ENCODE assay signal across 18 mouse cellular contexts in the genomic region with DNA sequence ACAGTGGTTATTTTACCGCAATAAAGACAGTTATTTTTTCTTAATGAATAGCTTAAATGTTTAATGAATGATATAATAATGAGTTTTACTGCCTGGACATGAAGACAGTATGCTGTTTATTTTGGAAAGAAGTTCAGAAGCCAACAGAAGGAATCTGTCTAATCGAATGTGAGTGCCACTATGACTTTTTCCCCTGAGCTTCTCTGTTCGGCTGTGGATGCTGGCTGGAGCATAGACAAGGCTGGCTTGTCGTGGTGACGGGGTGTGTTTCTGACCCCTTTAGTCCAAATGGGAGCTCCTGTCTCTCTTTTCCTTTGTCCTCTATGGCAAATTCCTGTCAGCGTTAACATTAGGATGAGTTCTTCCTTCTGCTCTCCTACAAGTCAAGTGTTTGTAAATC.
"Had no signal": no experiment of that assay in that cellular context is flagged by ENCODE, and none has a peak within 500 bp of the region (broad histone marks: within the 10 kb centered on the region; RNA-seq: fewer than 3 reads in every experiment).

No protein-coding gene starts in this region.

- ATAC-seq: hindbrain, embryonic 16.5 days; intestine, embryonic 15.5 days; liver, postnatal 0 days had no signal

- H3K27me3 ChIP-seq: intestine, embryonic 15.5 days; limb, embryonic 15.5 days; midbrain, embryonic 12.5 days had no signal

- H3K9me3 ChIP-seq: intestine, embryonic 15.5 days; limb, embryonic 15.5 days; midbrain, embryonic 12.5 days had no signal

- H3K9ac ChIP-seq: intestine, embryonic 15.5 days; limb, embryonic 15.5 days; liver, embryonic 14.5 days; liver, postnatal 0 days; midbrain, embryonic 12.5 days had no signal

- H3K4me2 ChIP-seq: intestine, embryonic 15.5 days; limb, embryonic 15.5 days; liver, embryonic 11.5 days; midbrain, embryonic 12.5 days had no signal

- H3K36me3 ChIP-seq: intestine, embryonic 15.5 days; limb, embryonic 15.5 days; midbrain, embryonic 12.5 days had no signal

- H3K27ac ChIP-seq: layer of hippocampus, adult 2 months; limb, embryonic 15.5 days; liver, embryonic 14.5 days; macrophage; midbrain, embryonic 12.5 days had no signal

- DNase-seq: kidney, adult 18-20 months; kidney, postnatal 14 days; layer of hippocampus, adult 9-11 months; liver, postnatal 0 days; lung, postnatal 14 days; right cerebral cortex, adult 18-20 months; right cerebral cortex, postnatal 14 days; right cerebral cortex, postnatal 4 days; thymus, adult 18-20 months; thymus, postnatal 36 days had no signal

- H3K4me3 ChIP-seq: intestine, embryonic 15.5 days; layer of hippocampus, adult 2 months; limb, embryonic 15.5 days; midbrain, embryonic 12.5 days had no signal
